Mouse (Mus musculus): ENCODE measurements around the gene Lmbrd1. TPM values are rescaled to one million over a fixed set of nuclear protein-coding genes. Genes with fewer than 3 reads are reported as not detected.

The Lmbrd1 gene
- polyA plus RNA-seq, 1 experiment = 76.7 TPM

GRCm38 (mm10) chr1:24680991-24681390 is 2.6 kb downstream of the Lmbrd1 start:
- TF ChIP-seq POLR2A (IDR thresholded peaks at IDR 0.05; ENCODE audit: low read depth, low read length) (no peak), CTCF (IDR thresholded peaks at IDR 0.05; ENCODE audit: borderline replicate concordance, insufficient read depth, low read length) (no peak)

DNA sequence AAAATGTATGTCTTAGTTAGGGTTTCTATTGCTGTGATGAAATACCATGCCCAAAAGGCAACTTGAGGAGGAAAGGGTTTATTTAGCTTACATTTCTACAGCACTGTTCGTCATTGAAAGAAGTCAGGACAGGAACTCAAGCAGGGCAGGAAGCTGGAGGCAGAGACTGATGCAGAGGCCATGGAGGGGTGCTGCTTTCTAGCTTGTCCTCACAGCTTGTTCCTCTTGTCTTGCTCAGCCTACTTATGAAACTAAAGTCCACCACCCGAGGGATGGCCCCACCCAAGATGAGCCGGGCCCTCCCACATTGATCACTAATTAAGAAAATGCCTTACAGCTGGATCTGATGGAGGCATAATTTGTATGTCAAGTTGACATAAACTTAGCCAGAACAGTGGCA is 3.5 kb downstream of the Lmbrd1 start:
- TF ChIP-seq POLR2A (IDR thresholded peaks at IDR 0.05; ENCODE audit: low read depth, low read length) (no peak), CTCF (IDR thresholded peaks at IDR 0.05; ENCODE audit: borderline replicate concordance, insufficient read depth, low read length) (no peak)
- Histone ChIP-seq H3K27ac (ENCODE audit: insufficient read depth, low read length) (no peak overlapping the region), H3K4me1 (ENCODE audit: control insufficient read depth, insufficient read depth, low read length) (no peaks in the 10 kb centered on the region)

More at GRCm38 (mm10) chr1:24680991-24681390, 2.6 kb downstream of the Lmbrd1 start:
- no peaks in the 10 kb centered on the region for H3K4me1 ChIP-seq (ENCODE audit: control insufficient read depth, insufficient read depth, low read length)
- H3K27ac ChIP-seq (ENCODE audit: insufficient read depth, low read length) = no peak overlapping the region
- H3K4me3 ChIP-seq (ENCODE audit: insufficient read depth, low read length) = no peak overlapping the region

GRCm38 (mm10) chr1:24683947-24684346 is 5.5 kb downstream of the Lmbrd1 start:
- TF ChIP-seq CTCF (IDR thresholded peaks at IDR 0.05; ENCODE audit: borderline replicate concordance, insufficient read depth, low read length) = no peak
- no peak for TF ChIP-seq POLR2A (IDR thresholded peaks at IDR 0.05; ENCODE audit: low read depth, low read length)
- Histone ChIP-seq H3K27ac (ENCODE audit: insufficient read depth, low read length) (no peak overlapping the region), H3K4me3 (ENCODE audit: insufficient read depth, low read length) (no peak overlapping the region), H3K4me1 (ENCODE audit: control insufficient read depth, insufficient read depth, low read length) (no peaks in the 10 kb centered on the region)

More for the DNA sequence above, 3.5 kb downstream of the Lmbrd1 start:
- H3K4me3 ChIP-seq (ENCODE audit: insufficient read depth, low read length) = no peak overlapping the region

- TF ChIP-seq CTCF (IDR thresholded peaks at IDR 0.05; ENCODE audit: borderline replicate concordance, insufficient read depth, low read length) (no peak), POLR2A (IDR thresholded peaks at IDR 0.05; ENCODE audit: low read depth, low read length) (no peak)
These were observed 7.2 kb downstream of the Lmbrd1 start for GRCm38 (mm10) chr1:24685606-24686005.

DNA sequence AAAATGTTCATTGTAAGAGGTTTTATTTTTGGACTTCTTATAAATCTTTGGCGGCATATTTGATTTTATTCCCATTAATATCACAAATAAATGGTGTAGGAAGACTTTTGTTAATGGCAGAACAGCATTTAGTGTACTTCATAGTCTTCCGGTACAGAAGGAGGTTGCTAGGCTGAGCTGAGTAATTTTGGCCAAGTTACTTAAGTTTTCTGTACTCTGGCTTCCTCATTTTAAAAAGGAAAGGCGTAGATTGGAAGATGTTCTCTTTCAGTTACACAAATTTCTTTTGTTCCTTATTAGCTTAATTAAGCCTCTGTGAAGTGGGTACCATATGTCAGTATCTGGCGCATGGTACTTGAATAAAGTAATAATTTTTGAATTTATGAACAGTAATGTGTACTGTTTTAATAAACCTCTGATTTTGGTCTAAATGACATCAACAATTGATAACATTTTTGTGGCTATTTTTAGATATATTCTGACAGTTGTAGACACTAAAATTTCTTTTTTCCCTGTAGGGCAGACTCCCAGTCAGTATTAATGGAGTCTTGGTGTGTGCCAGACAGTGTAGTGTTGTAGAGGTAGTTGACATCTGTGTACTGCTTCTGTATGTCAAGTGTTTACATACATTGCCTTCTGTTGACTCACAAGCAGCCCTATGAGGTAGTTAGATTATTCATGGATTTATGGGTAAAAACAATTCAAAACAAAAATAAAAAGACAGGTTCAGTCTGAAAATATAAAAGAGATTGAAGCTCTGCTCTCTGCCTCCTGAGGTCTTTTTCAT is 8.0 kb downstream of the Lmbrd1 start:
- no peak for TF ChIP-seq POLR2A (IDR thresholded peaks at IDR 0.05; ENCODE audit: low read depth, low read length)
- no peak overlapping the region for H3K4me3 ChIP-seq (ENCODE audit: insufficient read depth, low read length)

More at GRCm38 (mm10) chr1:24685606-24686005, 7.2 kb downstream of the Lmbrd1 start:
- Histone ChIP-seq H3K27ac (ENCODE audit: insufficient read depth, low read length) (no peak overlapping the region), H3K4me3 (ENCODE audit: insufficient read depth, low read length) (no peak overlapping the region), H3K4me1 (ENCODE audit: control insufficient read depth, insufficient read depth, low read length) (no peaks in the 10 kb centered on the region)

DNA sequence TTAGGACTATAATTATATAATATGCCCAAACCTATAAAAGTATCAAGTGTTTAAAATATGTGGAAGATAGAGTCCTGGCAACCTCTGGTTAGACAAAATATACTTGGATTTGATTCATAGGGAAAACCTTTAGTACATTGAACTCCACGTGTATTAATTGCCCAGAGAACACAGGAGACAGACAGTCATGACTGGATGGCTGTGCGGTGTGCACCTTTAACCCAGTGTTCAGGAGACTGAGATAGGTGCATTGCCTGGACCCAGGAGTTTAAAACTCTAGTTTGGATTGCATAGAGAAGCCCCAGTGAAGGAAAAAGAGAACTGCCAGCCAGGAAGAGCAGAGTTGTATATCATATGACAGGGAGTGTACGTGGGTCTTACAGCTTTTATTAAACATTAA is 19.2 kb downstream of the Lmbrd1 start:
- Histone ChIP-seq H3K27ac (ENCODE audit: insufficient read depth, low read length) (no peak overlapping the region), H3K4me3 (ENCODE audit: insufficient read depth, low read length) (no peak overlapping the region), H3K4me1 (ENCODE audit: control insufficient read depth, insufficient read depth, low read length) (no peaks in the 10 kb centered on the region)
- TF ChIP-seq POLR2A (IDR thresholded peaks at IDR 0.05; ENCODE audit: low read depth, low read length) = no peak
- no peak for TF ChIP-seq CTCF (IDR thresholded peaks at IDR 0.05; ENCODE audit: borderline replicate concordance, insufficient read depth, low read length)

More for the DNA sequence above, 8.0 kb downstream of the Lmbrd1 start:
- Histone ChIP-seq H3K4me1 (ENCODE audit: control insufficient read depth, insufficient read depth, low read length) (no peaks in the 10 kb centered on the region), H3K27ac (ENCODE audit: insufficient read depth, low read length) (no peak overlapping the region)

DNA sequence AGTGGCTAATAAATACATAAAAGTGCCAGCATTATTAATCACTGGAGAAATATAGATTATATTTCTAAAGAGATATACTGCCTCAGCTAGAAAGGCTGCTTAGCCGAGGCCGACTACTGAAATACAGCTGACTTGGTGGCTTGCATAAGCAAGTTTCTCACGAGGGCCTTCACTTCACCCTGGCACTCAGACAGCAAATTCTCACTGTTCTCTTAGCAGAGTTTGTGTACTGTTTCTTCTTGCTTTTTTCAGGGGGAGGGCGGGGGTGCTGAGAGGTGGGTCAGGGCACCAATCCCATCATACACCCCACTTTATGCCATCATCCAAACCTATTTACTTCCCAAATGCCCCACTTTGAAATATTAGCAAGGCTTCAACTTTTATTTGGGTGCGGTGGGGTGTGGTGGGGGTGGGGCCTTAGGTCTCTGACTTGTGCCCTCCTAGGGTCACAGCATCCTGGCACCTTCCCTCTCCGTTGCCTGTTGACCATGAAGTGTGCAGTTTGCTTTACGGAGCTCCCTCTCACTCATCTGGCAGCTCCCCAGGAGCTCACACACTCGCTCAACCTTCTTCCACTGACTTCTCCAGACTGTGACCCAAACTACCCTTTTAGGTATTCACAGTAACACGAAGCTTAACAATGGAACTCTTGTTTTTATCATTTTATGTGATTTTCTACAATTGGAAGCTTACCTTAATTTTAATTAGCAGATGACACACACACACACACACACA is 19.9 kb downstream of the Lmbrd1 start:
- TF ChIP-seq CTCF (IDR thresholded peaks at IDR 0.05; ENCODE audit: borderline replicate concordance, insufficient read depth, low read length) (no peak), POLR2A (IDR thresholded peaks at IDR 0.05; ENCODE audit: low read depth, low read length) (no peak)
- H3K4me1 ChIP-seq (ENCODE audit: control insufficient read depth, insufficient read depth, low read length) = no peaks in the 10 kb centered on the region; the same call in none of the 2 replicates
- no peak overlapping the region for H3K27ac ChIP-seq (ENCODE audit: insufficient read depth, low read length)
- no peak overlapping the region for H3K4me3 ChIP-seq (ENCODE audit: insufficient read depth, low read length)

GRCm38 (mm10) chr1:24699320-24699719 is 20.9 kb downstream of the Lmbrd1 start:
- H3K4me3 ChIP-seq (ENCODE audit: insufficient read depth, low read length) = no peak overlapping the region
- H3K27ac ChIP-seq (ENCODE audit: insufficient read depth, low read length) = no peak overlapping the region
- no peaks in the 10 kb centered on the region; the same call in none of the 2 replicates for H3K4me1 ChIP-seq (ENCODE audit: control insufficient read depth, insufficient read depth, low read length)
- TF ChIP-seq CTCF (IDR thresholded peaks at IDR 0.05; ENCODE audit: borderline replicate concordance, insufficient read depth, low read length) (no peak), POLR2A (IDR thresholded peaks at IDR 0.05; ENCODE audit: low read depth, low read length) (no peak)

DNA sequence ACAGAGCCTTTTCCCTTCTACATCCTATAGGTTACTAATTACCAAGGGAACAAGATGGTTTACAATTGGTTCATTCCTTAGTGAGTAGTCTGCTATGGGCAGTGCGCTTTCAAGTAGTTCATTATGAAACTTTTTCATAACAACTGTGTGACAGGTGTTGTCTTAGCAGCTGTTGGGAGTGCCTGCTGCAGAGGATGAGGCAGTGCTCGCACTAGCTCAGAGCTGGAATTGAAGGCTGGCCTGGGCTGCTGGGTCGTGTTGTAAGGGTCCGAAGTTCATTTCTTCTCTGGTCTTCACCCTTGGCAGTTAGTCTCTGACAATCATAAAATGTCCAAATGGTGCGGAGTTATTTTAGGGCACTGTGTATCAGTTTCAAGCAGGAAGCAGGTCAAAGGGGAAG is 21.8 kb downstream of the Lmbrd1 start:
- Histone ChIP-seq H3K4me1 (ENCODE audit: control insufficient read depth, insufficient read depth, low read length) (no peaks in the 10 kb centered on the region; the same call in none of the 2 replicates), H3K4me3 (ENCODE audit: insufficient read depth, low read length) (no peak overlapping the region), H3K27ac (ENCODE audit: insufficient read depth, low read length) (no peak overlapping the region)
- TF ChIP-seq CTCF (IDR thresholded peaks at IDR 0.05; ENCODE audit: borderline replicate concordance, insufficient read depth, low read length) (no peak), POLR2A (IDR thresholded peaks at IDR 0.05; ENCODE audit: low read depth, low read length) (no peak)

DNA sequence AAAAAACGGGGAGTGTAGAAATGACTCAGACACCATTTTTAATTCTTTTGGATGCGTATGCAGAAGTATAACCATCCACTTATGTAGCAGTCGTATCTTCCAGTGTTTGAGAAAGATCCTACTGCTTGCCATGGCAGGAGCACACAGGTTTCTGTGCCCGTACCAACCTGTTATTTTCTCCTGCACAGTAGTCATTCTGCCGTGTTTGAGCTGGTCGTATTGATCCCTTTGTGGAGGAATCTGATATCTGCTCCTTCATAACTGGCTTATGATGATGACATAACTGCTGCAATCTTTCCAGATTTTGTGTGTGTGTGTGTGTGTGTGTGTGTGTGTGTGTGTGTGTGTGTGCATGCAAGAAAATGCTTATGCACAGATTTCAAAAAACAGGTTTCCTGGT is 25.4 kb downstream of the Lmbrd1 start:
- no peak overlapping the region for H3K4me3 ChIP-seq (ENCODE audit: insufficient read depth, low read length)
- TF ChIP-seq CTCF (IDR thresholded peaks at IDR 0.05; ENCODE audit: borderline replicate concordance, insufficient read depth, low read length) = no peak
- no peak for TF ChIP-seq POLR2A (IDR thresholded peaks at IDR 0.05; ENCODE audit: low read depth, low read length)
- H3K27ac ChIP-seq (ENCODE audit: insufficient read depth, low read length) = no peak overlapping the region
- H3K4me1 ChIP-seq (ENCODE audit: control insufficient read depth, insufficient read depth, low read length) = no peaks in the 10 kb centered on the region; the same call in none of the 2 replicates

All from embryonic fibroblast, embryonic 13.5 days (primary cell).